Mouse (Mus musculus): Measurements from ENCODE around the gene Cnn2. TPM values are rescaled to one million over a fixed set of nuclear protein-coding genes. Genes with fewer than 3 reads are reported as not detected.

Gene Cnn2
- polyA plus RNA-seq, 1 experiment from 2014 or later, result 31.6 TPM

GRCm38 (mm10) chr10:80020603-80021319 lies 32.4 kb downstream of the Cnn2 start:
- no peak overlapping the region for H3K9ac ChIP-seq (replicated peaks)
- H3K36me3 ChIP-seq, result no peaks in the 10 kb centered on the region
- H3K27ac ChIP-seq (replicated peaks), result no peak overlapping the region
- 84% methylated on average over 18 of the region's 18 CpGs for WGBS
- H3K27me3 ChIP-seq (replicated peaks), result peaks cover 40% of the 10 kb centered on the region
- no peak overlapping the region for H3K4me2 ChIP-seq
- H3K4me3 ChIP-seq (replicated peaks), result no peak overlapping the region
- ATAC-seq (ENCODE audit: low FRiP score), result no peak
- H3K4me1 ChIP-seq, result no peaks in the 10 kb centered on the region
- H3K9me3 ChIP-seq (replicated peaks), result no peaks in the 10 kb centered on the region

GRCm38 (mm10) chr10:80021320-80021641 lies 32.9 kb downstream of the Cnn2 start:
- H3K27me3 ChIP-seq (replicated peaks), result peaks cover 36% of the 10 kb centered on the region
- no peak overlapping the region for H3K27ac ChIP-seq (replicated peaks)
- ATAC-seq (ENCODE audit: low FRiP score), result no peak
- no peak overlapping the region for H3K9ac ChIP-seq (replicated peaks)
- H3K36me3 ChIP-seq, result no peaks in the 10 kb centered on the region
- H3K4me2 ChIP-seq, result no peak overlapping the region
- no peaks in the 10 kb centered on the region for H3K4me1 ChIP-seq
- no peak overlapping the region for H3K4me3 ChIP-seq (replicated peaks)
- no peaks in the 10 kb centered on the region for H3K9me3 ChIP-seq (replicated peaks)
- WGBS, result 89% methylated on average over 13 of the region's 13 CpGs

DNA sequence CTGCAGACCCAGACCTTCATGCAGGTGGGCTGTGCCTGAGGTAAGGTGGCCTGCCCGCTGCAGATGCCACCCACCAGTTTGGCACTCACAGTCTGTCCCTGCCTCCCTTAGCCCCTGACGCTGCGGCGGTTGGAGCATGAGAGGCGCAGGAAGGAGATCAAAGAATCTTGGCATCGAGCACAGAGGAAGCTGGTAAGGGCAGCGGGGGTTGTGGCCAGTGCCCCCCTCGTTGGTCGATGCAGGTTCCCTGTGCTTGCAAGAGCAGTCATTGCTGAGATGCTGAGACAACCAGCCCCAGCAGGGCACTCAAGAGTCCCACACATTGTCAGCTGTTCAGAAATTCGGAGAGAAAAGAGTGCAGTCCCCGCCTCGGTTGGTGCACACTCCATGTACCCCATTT lies 33.8 kb downstream of the Cnn2 start:
- Histone ChIP-seq H3K36me3 (no peaks in the 10 kb centered on the region), H3K27me3 (replicated peaks) (peaks cover 29% of the 10 kb centered on the region), H3K4me2 (no peak overlapping the region), H3K9me3 (replicated peaks) (no peaks in the 10 kb centered on the region), H3K9ac (replicated peaks) (no peak overlapping the region), H3K4me3 (replicated peaks) (no peak overlapping the region), H3K27ac (replicated peaks) (no peak overlapping the region), H3K4me1 (no peaks in the 10 kb centered on the region)
- no peak for ATAC-seq (ENCODE audit: low FRiP score)
- WGBS, result 95% methylated on average over 12 of the region's 12 CpGs

GRCm38 (mm10) chr10:80022806-80023205 lies 34.4 kb downstream of the Cnn2 start:
- ATAC-seq (ENCODE audit: low FRiP score), result no peak
- Histone ChIP-seq H3K4me1 (no peaks in the 10 kb centered on the region), H3K27me3 (replicated peaks) (peaks cover 27% of the 10 kb centered on the region), H3K4me2 (no peak overlapping the region), H3K4me3 (replicated peaks) (no peak overlapping the region), H3K36me3 (no peaks in the 10 kb centered on the region), H3K27ac (replicated peaks) (no peak overlapping the region), H3K9ac (replicated peaks) (no peak overlapping the region), H3K9me3 (replicated peaks) (no peaks in the 10 kb centered on the region)
- 93% methylated on average over 8 of the region's 8 CpGs for WGBS

DNA sequence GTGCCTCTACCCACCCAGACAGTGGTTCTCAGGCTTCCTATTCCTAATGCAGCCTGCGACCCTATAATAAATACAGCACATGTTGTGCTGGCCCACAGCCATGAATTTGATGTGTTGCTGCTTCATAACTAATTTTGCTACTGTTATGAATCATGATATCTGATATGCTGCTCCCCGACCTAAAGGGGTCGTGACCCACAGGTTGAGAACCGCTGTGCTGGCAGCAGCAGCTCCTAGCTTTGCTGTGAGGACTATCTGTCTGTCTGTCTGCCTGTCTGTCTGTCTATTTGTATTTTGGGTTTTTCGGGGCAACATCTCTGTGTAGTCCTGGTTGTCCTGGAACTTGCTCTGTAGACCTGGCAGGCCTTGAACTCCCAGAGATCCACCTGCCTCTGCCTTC lies 35.4 kb downstream of the Cnn2 start:
- Histone ChIP-seq H3K9me3 (replicated peaks) (no peaks in the 10 kb centered on the region), H3K4me3 (replicated peaks) (no peak overlapping the region), H3K4me2 (no peak overlapping the region), H3K36me3 (no peaks in the 10 kb centered on the region), H3K9ac (replicated peaks) (no peak overlapping the region), H3K4me1 (no peaks in the 10 kb centered on the region), H3K27me3 (replicated peaks) (peaks cover 23% of the 10 kb centered on the region), H3K27ac (replicated peaks) (no peak overlapping the region)
- 88% methylated on average over 5 of the region's 5 CpGs for WGBS
- ATAC-seq (ENCODE audit: low FRiP score), result no peak

- no peak overlapping the region for H3K4me3 ChIP-seq (replicated peaks)
- H3K9ac ChIP-seq (replicated peaks), result no peak overlapping the region; the same call in 1 of the 2 replicates
- H3K4me2 ChIP-seq, result no peak overlapping the region
- no peaks in the 10 kb centered on the region for H3K9me3 ChIP-seq (replicated peaks)
- WGBS, result 82% methylated on average over 15 of the region's 15 CpGs
- no peaks in the 10 kb centered on the region for H3K4me1 ChIP-seq
- H3K36me3 ChIP-seq, result no peaks in the 10 kb centered on the region
- H3K27ac ChIP-seq (replicated peaks), result no peak overlapping the region
- peaks cover 16% of the 10 kb centered on the region for H3K27me3 ChIP-seq (replicated peaks)
- no peak for ATAC-seq (ENCODE audit: low FRiP score)
Measured at GRCm38 (mm10) chr10:80024229-80025043, 36.1 kb downstream of the Cnn2 start.

DNA sequence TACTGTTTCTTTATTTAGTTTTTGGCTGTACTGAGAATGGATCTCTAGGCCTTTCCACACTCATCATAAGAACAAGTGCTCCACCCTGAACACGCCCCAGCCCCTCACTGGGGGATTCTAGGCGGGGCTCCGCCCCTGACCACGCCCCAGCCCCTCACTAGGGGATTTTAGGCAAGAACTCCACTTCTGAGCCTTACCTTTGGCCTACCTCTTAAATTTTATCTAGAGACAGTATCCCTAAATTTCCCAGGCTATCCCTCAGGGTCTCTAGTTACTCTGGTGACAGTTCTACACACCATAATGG lies 36.6 kb downstream of the Cnn2 start:
- no peaks in the 10 kb centered on the region for H3K36me3 ChIP-seq
- no peak for ATAC-seq (ENCODE audit: low FRiP score)

DNA sequence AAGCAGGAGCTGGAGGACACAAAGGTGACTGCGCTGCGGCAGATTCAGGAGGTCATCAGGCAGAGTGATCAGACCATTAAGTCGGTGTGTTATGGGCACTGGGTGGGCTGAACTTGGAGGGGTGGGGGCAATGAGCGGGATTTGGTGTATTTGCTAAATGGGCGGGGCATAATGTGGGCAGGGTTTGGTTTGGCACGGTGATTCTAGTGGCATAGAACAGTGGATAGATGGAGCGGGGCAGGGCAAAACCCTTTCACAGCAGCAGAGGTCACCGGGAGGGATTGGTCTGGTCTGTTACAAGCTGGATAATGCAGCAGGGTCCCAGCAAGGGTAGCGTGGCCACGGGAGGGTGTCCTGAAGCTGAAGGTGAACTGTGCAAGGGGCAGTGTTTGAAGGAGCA lies 37.1 kb downstream of the Cnn2 start:
- no peaks in the 10 kb centered on the region for H3K36me3 ChIP-seq
- H3K27ac ChIP-seq (replicated peaks), result no peak overlapping the region
- 75% methylated on average over 10 of the region's 10 CpGs for WGBS
- no peak overlapping the region for H3K9ac ChIP-seq (replicated peaks)
- ATAC-seq (ENCODE audit: low FRiP score), result no peak
- no peak overlapping the region for H3K4me3 ChIP-seq (replicated peaks)
- no peaks in the 10 kb centered on the region for H3K4me1 ChIP-seq
- H3K9me3 ChIP-seq (replicated peaks), result no peaks in the 10 kb centered on the region
- no peak overlapping the region for H3K4me2 ChIP-seq
- H3K27me3 ChIP-seq (replicated peaks), result peaks cover 6% of the 10 kb centered on the region

More for the DNA sequence above, 36.6 kb downstream of the Cnn2 start:
- Histone ChIP-seq H3K4me3 (replicated peaks) (no peak overlapping the region), H3K4me1 (no peaks in the 10 kb centered on the region), H3K4me2 (no peak overlapping the region), H3K27ac (replicated peaks) (no peak overlapping the region), H3K27me3 (replicated peaks) (peaks cover 11% of the 10 kb centered on the region), H3K9ac (replicated peaks) (no peak overlapping the region), H3K9me3 (replicated peaks) (no peaks in the 10 kb centered on the region)
- WGBS, result 62% methylated on average over 4 of the region's 4 CpGs

DNA sequence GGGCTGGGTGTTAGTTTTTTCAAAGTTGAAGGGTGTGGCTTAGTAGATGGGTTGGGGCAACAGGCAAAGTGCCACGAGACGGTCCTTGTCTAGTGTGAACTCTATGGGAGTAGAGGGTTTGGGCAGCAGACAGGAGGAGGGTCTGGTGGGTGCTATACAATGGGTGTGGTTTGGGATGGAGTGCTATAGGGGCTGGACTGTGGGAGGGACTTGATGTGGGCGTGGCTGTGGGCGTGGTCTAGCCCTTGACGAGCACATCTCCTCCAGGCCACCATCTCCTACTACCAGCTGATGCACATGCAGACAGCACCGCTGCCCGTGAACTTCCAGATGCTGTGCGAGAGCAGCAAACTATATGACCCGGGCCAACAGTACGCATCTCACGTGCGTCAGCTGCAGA lies 37.5 kb downstream of the Cnn2 start:
- H3K36me3 ChIP-seq, result no peaks in the 10 kb centered on the region
- 59% methylated on average over 12 of the region's 12 CpGs for WGBS
- no peak overlapping the region for H3K9ac ChIP-seq (replicated peaks)
- no peak overlapping the region for H3K4me2 ChIP-seq
- H3K27me3 ChIP-seq (replicated peaks), result peaks cover 4% of the 10 kb centered on the region; the same call in 1 of the 2 replicates
- H3K4me1 ChIP-seq, result no peaks in the 10 kb centered on the region
- H3K27ac ChIP-seq (replicated peaks), result no peak overlapping the region
- H3K4me3 ChIP-seq (replicated peaks), result no peak overlapping the region
- no peaks in the 10 kb centered on the region for H3K9me3 ChIP-seq (replicated peaks)
- no peak for ATAC-seq (ENCODE audit: low FRiP score)

- no peak overlapping the region for H3K9ac ChIP-seq (replicated peaks)
Measured at GRCm38 (mm10) chr10:80027681-80028520, 39.5 kb downstream of the Cnn2 start.

GRCm38 (mm10) chr10:80028521-80028846 lies 40.1 kb downstream of the Cnn2 start:
- Histone ChIP-seq H3K4me2 (no peak overlapping the region), H3K27ac (replicated peaks) (no peak overlapping the region), H3K4me1 (0 out of 2 replicates have a peak, but pooled peaks cover 5% of the 10 kb centered on the region), H3K4me3 (replicated peaks) (no peak overlapping the region), H3K9me3 (replicated peaks) (no peaks in the 10 kb centered on the region), H3K27me3 (replicated peaks) (no peaks in the 10 kb centered on the region), H3K36me3 (no peaks in the 10 kb centered on the region), H3K9ac (replicated peaks) (no peak overlapping the region)
- WGBS, result 96% methylated on average over 13 of the region's 13 CpGs
- no peak for ATAC-seq (ENCODE audit: low FRiP score)

More at GRCm38 (mm10) chr10:80027681-80028520, 39.5 kb downstream of the Cnn2 start:
- Histone ChIP-seq H3K4me2 (no peak overlapping the region), H3K27me3 (replicated peaks) (no peaks in the 10 kb centered on the region), H3K4me1 (0 out of 2 replicates have a peak, but pooled peaks cover 3% of the 10 kb centered on the region), H3K4me3 (replicated peaks) (no peak overlapping the region), H3K9me3 (replicated peaks) (no peaks in the 10 kb centered on the region), H3K27ac (replicated peaks) (no peak overlapping the region), H3K36me3 (no peaks in the 10 kb centered on the region)
- WGBS, result 70% methylated on average over 20 of the region's 20 CpGs
- ATAC-seq (ENCODE audit: low FRiP score), result no peak

Data from neural tube, embryonic 15.5 days (tissue).